Mouse (Mus musculus): ENCODE data around the gene Tulp4.

DNA sequence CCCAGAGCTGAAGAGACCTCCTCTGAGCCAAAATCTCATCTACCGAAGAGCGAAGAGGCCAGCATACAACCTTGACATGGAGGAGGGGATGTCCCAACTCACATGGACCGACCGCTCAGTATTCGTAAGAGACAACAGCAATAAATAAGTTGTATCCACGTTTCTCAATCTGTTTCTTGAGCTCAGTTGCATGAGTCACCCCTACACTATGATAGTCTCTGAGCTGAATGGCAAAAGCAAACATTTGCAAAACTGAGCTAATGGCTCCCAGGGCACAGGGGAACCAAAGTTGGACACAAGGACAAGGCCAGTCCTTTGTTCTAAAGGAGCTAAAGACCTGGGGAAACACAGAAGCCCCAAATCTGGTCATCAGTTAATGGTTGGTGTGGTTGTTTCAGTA, 36.4 kb upstream of the Tulp4 start:
- TF ChIP-seq CTCF (IDR thresholded peaks at IDR 0.05; ENCODE audit: low read depth) (no peak), EP300 (optimal IDR thresholded peaks at IDR 0.05) (no peak)

Measured in stomach, postnatal 0 days (tissue).